Mouse (Mus musculus) CH12.LX (cell line): ENCODE measurements around the gene Gucy2e. TPM values are rescaled to one million over a fixed set of nuclear protein-coding genes. Genes with fewer than 3 reads are reported as not detected.

Source experiments
- DNase-seq: peaks from one replicate; pipeline ENCODE4 v3.0.0-alpha.2; 2013; ENCODE audit errors: extremely low read depth
- H3K27ac ChIP-seq: 2 replicates; pipeline ENCODE4 v1.5.1; 2012; ENCODE audit warnings: low read depth, mild to moderate bottlenecking, control low read depth, moderate library complexity; ENCODE audit not compliant: insufficient read depth
- H3K27me3 ChIP-seq: replicated peaks from 2 replicates; pipeline ENCODE3; 2012; ENCODE audit warnings: inconsistent platforms
- H3K36me3 ChIP-seq, 2 experiments: replicated peaks in 1 of 2; 2 replicates each; pipeline versions ENCODE3 to v1.6.1; 2012; ENCODE audit warnings: inconsistent platforms in 1 of 2, low read length in 1 of 2, mild to moderate bottlenecking in 1 of 2, mixed read lengths in 1 of 2, moderate library complexity in 1 of 2; ENCODE audit not compliant: control insufficient read depth in 1 of 2, insufficient read depth in 1 of 2
- H3K4me1 ChIP-seq, 2 experiments: 2 replicates each; pipeline ENCODE4 v1.6.1; 2012; ENCODE audit warnings: inconsistent platforms in 1 of 2, moderate library complexity in 1 of 2; ENCODE audit not compliant: insufficient read depth in 2 of 2, control insufficient read depth in 1 of 2
- H3K4me2 ChIP-seq: 2 replicates; pipeline ENCODE4 v1.6.1; 2012; ENCODE audit warnings: low read depth, mild to moderate bottlenecking, control low read depth; ENCODE audit not compliant: poor library complexity, insufficient read depth, severe bottlenecking
- H3K4me3 ChIP-seq, 3 experiments: fragments of 150-350 bp in 1 of 3; sonication (generic) in 1 of 3; replicated peaks in 1 of 3; 2 replicates each; pipeline versions ENCODE3 to v1.5.1; 2011 to 2012; ENCODE audit warnings: low read depth in 2 of 3, low read length in 2 of 3, mild to moderate bottlenecking in 2 of 3, moderate library complexity in 2 of 3, control low read depth in 1 of 3, improper control_type of control experiment in 1 of 3, inconsistent platforms in 1 of 3, mixed read lengths in 1 of 3; ENCODE audit not compliant: poor library complexity in 1 of 3
- H3K79me2 ChIP-seq: replicated peaks from 2 replicates; pipeline ENCODE4 v1.6.1; 2012; ENCODE audit warnings: mild to moderate bottlenecking, moderate library complexity; ENCODE audit not compliant: control insufficient read depth, poor library complexity, insufficient read depth, severe bottlenecking; ENCODE audit errors: extremely low read depth
- H3K9ac ChIP-seq: 2 replicates; pipeline ENCODE4 v1.6.1; 2012; ENCODE audit warnings: low read depth, mild to moderate bottlenecking, control low read depth, moderate library complexity; ENCODE audit not compliant: insufficient read depth
- H3K9me3 ChIP-seq: replicated peaks from 2 replicates; pipeline ENCODE3; 2012; ENCODE audit warnings: low read length, inconsistent platforms, mixed read lengths
- CTCF ChIP-seq, 2 experiments: IDR thresholded peaks in 1 of 2; conservative IDR thresholded peaks in 1 of 2; 2 replicates each; pipeline ENCODE4 v1.5.1; 2011 to 2012; ENCODE audit warnings: low read depth in 2 of 2, low read length in 2 of 2, improper control_type of control experiment in 1 of 2, inconsistent platforms in 1 of 2, mild to moderate bottlenecking in 1 of 2, moderate library complexity in 1 of 2
- GABPA ChIP-seq: IDR thresholded peaks from 2 replicates; pipeline ENCODE4 v1.6.1; 2012; ENCODE audit warnings: low read depth, low read length, improper control_type of control experiment, inconsistent platforms; ENCODE audit not compliant: insufficient replicate concordance
- HCFC1 ChIP-seq: IDR thresholded peaks from 2 replicates; pipeline ENCODE4 v1.6.1; 2012; ENCODE audit warnings: low read depth, mild to moderate bottlenecking, inconsistent platforms, low read length, improper control_type of control experiment
- JUND ChIP-seq: conservative IDR thresholded peaks from 2 replicates; pipeline ENCODE4 v1.6.1; 2011; ENCODE audit warnings: low read depth, low read length, improper control_type of control experiment
- KAT2A ChIP-seq: IDR thresholded peaks from 2 replicates; pipeline ENCODE4 v1.6.1; 2012; ENCODE audit warnings: low read length, improper control_type of control experiment, inconsistent platforms; ENCODE audit not compliant: insufficient replicate concordance
- MAFK ChIP-seq: IDR thresholded peaks from 2 replicates; pipeline ENCODE4 v1.6.1; 2011; ENCODE audit warnings: low read length, improper control_type of control experiment; ENCODE audit not compliant: insufficient replicate concordance
- MAX ChIP-seq: IDR thresholded peaks from 2 replicates; pipeline ENCODE4 v1.6.1; 2011; ENCODE audit warnings: low read length, improper control_type of control experiment
- MXI1 ChIP-seq: IDR thresholded peaks from 2 replicates; pipeline ENCODE4 v1.6.1; 2011; ENCODE audit warnings: mild to moderate bottlenecking, low read depth, low read length, improper control_type of control experiment
- MYC ChIP-seq: IDR thresholded peaks from 2 replicates; pipeline ENCODE4 v1.6.1; 2011; ENCODE audit warnings: low read depth, mild to moderate bottlenecking, improper control_type of control experiment, low read length
- NELFE ChIP-seq: IDR thresholded peaks from 2 replicates; pipeline ENCODE4 v1.6.1; 2011; ENCODE audit warnings: low read depth, low read length, improper control_type of control experiment
- NRF1 ChIP-seq: IDR thresholded peaks from 2 replicates; pipeline ENCODE4 v1.6.1; 2014; ENCODE audit warnings: low read depth, mild to moderate bottlenecking, inconsistent platforms, low read length, improper control_type of control experiment, moderate library complexity
- RAD21 ChIP-seq: IDR thresholded peaks from 2 replicates; pipeline ENCODE4 v1.6.1; 2011; ENCODE audit warnings: low read depth, mild to moderate bottlenecking, low read length, improper control_type of control experiment, moderate library complexity
- SIN3A ChIP-seq: IDR thresholded peaks from 2 replicates; pipeline ENCODE4 v1.6.1; 2012; ENCODE audit warnings: low read length, improper control_type of control experiment, inconsistent platforms
- SMC3 ChIP-seq: IDR thresholded peaks from 2 replicates; pipeline ENCODE4 v1.6.1; 2011; ENCODE audit warnings: low read depth, low read length, improper control_type of control experiment
- TCF12 ChIP-seq: IDR thresholded peaks from 2 replicates; pipeline ENCODE4 v1.6.1; 2014; ENCODE audit warnings: low read depth, mild to moderate bottlenecking, inconsistent platforms, low read length, improper control_type of control experiment
- UBTF ChIP-seq: IDR thresholded peaks from 2 replicates; pipeline ENCODE4 v1.6.1; 2012; ENCODE audit warnings: low read depth, mild to moderate bottlenecking, inconsistent platforms, low read length, improper control_type of control experiment, moderate library complexity
- USF1 ChIP-seq: IDR thresholded peaks from 2 replicates; pipeline ENCODE4 v1.6.1; 2014; ENCODE audit warnings: low read depth, mild to moderate bottlenecking, inconsistent platforms, low read length, improper control_type of control experiment
- USF2 ChIP-seq: conservative IDR thresholded peaks from 2 replicates; pipeline ENCODE4 v1.6.1; 2011; ENCODE audit warnings: low read depth, low read length, improper control_type of control experiment
- ZC3H11A ChIP-seq: IDR thresholded peaks from 2 replicates; pipeline ENCODE4 v1.6.1; 2012; ENCODE audit warnings: low read depth, mild to moderate bottlenecking, inconsistent platforms, low read length, improper control_type of control experiment
- ZNF384 ChIP-seq: IDR thresholded peaks from 2 replicates; pipeline ENCODE4 v1.6.1; 2012; ENCODE audit warnings: low read depth, low read length, improper control_type of control experiment, inconsistent platforms
- dilution Hi-C: fragments of 300-500 bp; cut with MboI; formaldehyde crosslinking; loops from 2 replicates; pipeline ENCODE4 v1.14.3; 2020; ENCODE audit warnings: low sequenced_read_pairs; ENCODE audit not compliant: extremely low pct_unique_long_range_greater_than_20kb, extremely low pct_ligation_motif_present
- in situ Hi-C: fragments of 300-500 bp; cut with MboI; formaldehyde crosslinking; loops from 3 replicates; pipeline ENCODE4 v1.14.3; 2019; ENCODE audit warnings: low sequenced_read_pairs, low pct_ligation_motif_present, low pct_unique_long_range_greater_than_20kb, mixed read lengths
- polyA plus RNA-seq: library from polyadenylated mRNA; unstranded; fragments of >175 nt; gene quantifications from 2 replicates; pipeline ENCODE4 v1.2.1, GENCODE M21; 2012; ENCODE audit warnings: low read depth; ENCODE audit not compliant: insufficient read length
- total RNA-seq, 2 experiments: library from RNA; depleted of rRNA; stranded (reverse); fragments of 300-350 nt in 1 of 2; fragments of >200 nt in 1 of 2; gene quantifications; 2 replicates each; pipeline ENCODE4 v1.2.3; 2012 to 2014

Gucy2e gene
- total and polyA plus RNA-seq, 3 experiments, result 0.03 TPM; not detected in 2

- dilution Hi-C loops (no loop called here), in situ Hi-C loops (loop anchor here (5.0 kb wide), 1 partner anchor 259 kb away; no protein-coding TSS in a partner anchor)
- peak; percentile 78 for DNase-seq
- Histone ChIP-seq H3K27ac (no peak overlapping the region), H3K79me2 (no peaks in the 10 kb centered on the region), H3K9ac (peak overlapping the region; percentile 19; the same call in 1 of the 2 replicates), H3K4me3 (no peak overlapping the region), H3K27me3 (peaks cover 10% of the 10 kb centered on the region), H3K4me1 (peaks cover 6 to 15% of the 10 kb centered on the region in 2 experiments; a peak in 3 of 4 replicates), H3K4me2 (peak overlapping the region; percentile 68), H3K9me3 (peaks cover 2% of the 10 kb centered on the region), H3K36me3 (no peaks in the 10 kb centered on the region)
- TF ChIP-seq ZNF384, result peak; percentile 66
- TF ChIP-seq ZC3H11A, result peak; percentile 90
- TF ChIP-seq CTCF (conservative IDR thresholded peaks at IDR 0.05 in 1 of 2, IDR thresholded peaks at IDR 0.05 in 1 of 2; ENCODE audit: low read depth in 2 of 2, low read length in 2 of 2), result peak in 1 of 2 experiments; percentile 90; a peak in 3 of 4 replicates
- TF ChIP-seq NRF1, result no peak
- TF ChIP-seq SMC3, result peak; percentile 77
- TF ChIP-seq RAD21, result peak; percentile 87
- peak; percentile 5; the same call in 1 of the 2 replicates for TF ChIP-seq JUND
- TF ChIP-seq USF2, result no peak
Observed at GRCm38 (mm10) chr11:69257807-69258206, 21.0 kb upstream of the Gucy2e start.

- Histone ChIP-seq H3K9me3 (peaks cover 2% of the 10 kb centered on the region), H3K4me2 (no peak overlapping the region), H3K36me3 (no peaks in the 10 kb centered on the region), H3K9ac (peak overlapping the region; percentile 22; the same call in 1 of the 2 replicates), H3K4me1 (peaks cover 6 to 15% of the 10 kb centered on the region in 2 experiments; a peak in 3 of 4 replicates), H3K27me3 (peaks cover 13% of the 10 kb centered on the region), H3K4me3 (no peak overlapping the region), H3K27ac (no peak overlapping the region), H3K79me2 (no peaks in the 10 kb centered on the region)
- DNase-seq, result no peak
- TF ChIP-seq SIN3A (no peak; the same call in 1 of the 2 replicates), TCF12 (no peak), MAX (no peak), MXI1 (no peak), NELFE (no peak), SMC3 (no peak), MYC (no peak), MAFK (no peak), KAT2A (no peak), HCFC1 (no peak), GABPA (no peak), ZC3H11A (no peak), RAD21 (no peak), CTCF (conservative IDR thresholded peaks at IDR 0.05 in 1 of 2, IDR thresholded peaks at IDR 0.05 in 1 of 2; ENCODE audit: low read depth in 2 of 2, low read length in 2 of 2) (no peak), USF1 (no peak), JUND (no peak), ZNF384 (no peak), UBTF (no peak)
- in situ Hi-C loops (loop anchor here (5.0 kb wide), 1 partner anchor 260 kb away; no protein-coding TSS in a partner anchor), dilution Hi-C loops (no loop called here)
Observed at GRCm38 (mm10) chr11:69257072-69257471, 20.2 kb upstream of the Gucy2e start.
